Mouse (Mus musculus) spleen, adult 2 months (tissue): Measurements from ENCODE around the gene 4930505A04Rik. TPM values are rescaled to one million over a fixed set of nuclear protein-coding genes. Genes with fewer than 3 reads are reported as not detected.

Experiments used
- DNase-seq, 2 experiments: peaks; one replicate each; pipeline versions ENCODE4 v3.0.0 to v3.0.0-alpha.2; 2012 to 2021; ENCODE audit warnings: low spot score in 2 of 2, low read depth in 1 of 2
- H3K27ac ChIP-seq: fragments of 200-500 bp; 2 replicates; pipeline ENCODE4 v1.5.1; 2012; ENCODE audit warnings: low read length, inconsistent platforms; ENCODE audit not compliant: insufficient read depth
- H3K27me3 ChIP-seq: fragments of 200-500 bp; 2 replicates; pipeline ENCODE4 v1.6.1; 2012; ENCODE audit warnings: mild to moderate bottlenecking, moderate library complexity, low read length, inconsistent platforms; ENCODE audit not compliant: control insufficient read depth, insufficient read depth
- H3K36me3 ChIP-seq: fragments of 200-500 bp; 2 replicates; pipeline ENCODE4 v1.6.1; 2012; ENCODE audit warnings: mild to moderate bottlenecking, low read length, inconsistent platforms; ENCODE audit not compliant: control insufficient read depth, insufficient read depth
- H3K4me1 ChIP-seq: fragments of 200-500 bp; 2 replicates; pipeline ENCODE4 v1.6.1; 2011; ENCODE audit warnings: inconsistent platforms; ENCODE audit not compliant: control insufficient read depth, insufficient read depth, insufficient read length
- H3K4me3 ChIP-seq: fragments of 200-500 bp; 2 replicates; pipeline ENCODE4 v1.5.1; 2011; ENCODE audit warnings: mild to moderate bottlenecking, inconsistent platforms; ENCODE audit not compliant: insufficient read depth, insufficient read length; ENCODE audit errors: extremely low read depth
- CTCF ChIP-seq: fragments of 200-500 bp; IDR thresholded peaks from 2 replicates; pipeline ENCODE4 v1.5.1; 2011; ENCODE audit warnings: mild to moderate bottlenecking, inconsistent platforms; ENCODE audit not compliant: insufficient read depth, insufficient read length, insufficient replicate concordance; ENCODE audit errors: extremely low read depth
- POLR2A ChIP-seq: fragments of 200-500 bp; IDR thresholded peaks from 2 replicates; pipeline ENCODE4 v1.6.1; 2011; ENCODE audit warnings: low read depth, low read length, inconsistent platforms
- WGBS: fragments of 180-500 bp; shearing (Covaris S2); methylation state at CpG from one replicate; pipeline ENCODE4 v1.1.7; 2018; 5-methylcytosine and 5-hydroxymethylcytosine counted together
- polyA plus RNA-seq: library from polyadenylated mRNA; depleted of rRNA; stranded (reverse); fragments of >200 nt; gene quantifications from 2 replicates; pipeline ENCODE4 v1.2.3, GENCODE M21; 2012; rRNA removed

Gene 4930505A04Rik
- not detected in 2 replicates for polyA plus RNA-seq

GRCm38 (mm10) chr11:30471751-30472593 lies at the start of gene 4930505A04Rik:
4930505A04Rik (minus strand) TSS chr11:30471827.
- WGBS = 15% methylated on average over 17 of the region's 17 CpGs
- H3K4me1 ChIP-seq = no peaks in the 10 kb centered on the region
- DNase-seq = peak in 1 of 2 experiments; percentile 3
- no peaks in the 10 kb centered on the region for H3K27me3 ChIP-seq
- 0 out of 2 replicates have a peak within 1 kb of the TSS, but pooled peaks have one; percentile 5 for H3K4me3 ChIP-seq
- H3K27ac ChIP-seq = no peak within 1 kb of the TSS
- TF ChIP-seq CTCF (no peak), POLR2A (no peak)
- H3K36me3 ChIP-seq = no peaks in the 10 kb centered on the region

- TF ChIP-seq CTCF (no peak), POLR2A (no peak)
- no peaks in the 10 kb centered on the region for H3K36me3 ChIP-seq
- H3K27me3 ChIP-seq = no peaks in the 10 kb centered on the region
- WGBS = 73% methylated on average over 2 of the region's 2 CpGs
- H3K27ac ChIP-seq = no peak overlapping the region
- H3K4me1 ChIP-seq = no peaks in the 10 kb centered on the region
- H3K4me3 ChIP-seq = no peak overlapping the region
- no peak for DNase-seq
Observed at GRCm38 (mm10) chr11:30517133-30517532, 45.5 kb upstream of the 4930505A04Rik start.

- Histone ChIP-seq H3K4me1 (no peaks in the 10 kb centered on the region), H3K36me3 (no peaks in the 10 kb centered on the region), H3K27me3 (no peaks in the 10 kb centered on the region), H3K4me3 (no peak overlapping the region), H3K27ac (no peak overlapping the region)
- DNase-seq = no peak
- TF ChIP-seq POLR2A (no peak), CTCF (no peak)
- 87% methylated on average over 4 of the region's 4 CpGs for WGBS
Observed at GRCm38 (mm10) chr11:30508178-30508577, 36.6 kb upstream of the 4930505A04Rik start.

GRCm38 (mm10) chr11:30498738-30499355 lies 27.2 kb upstream of the 4930505A04Rik start:
- WGBS = 82% methylated on average over 3 of the region's 3 CpGs
- DNase-seq = no peak
- Histone ChIP-seq H3K4me1 (no peaks in the 10 kb centered on the region), H3K36me3 (no peaks in the 10 kb centered on the region), H3K27me3 (no peaks in the 10 kb centered on the region), H3K4me3 (no peak overlapping the region), H3K27ac (no peak overlapping the region)
- no peak for TF ChIP-seq CTCF
- no peak for TF ChIP-seq POLR2A

DNA sequence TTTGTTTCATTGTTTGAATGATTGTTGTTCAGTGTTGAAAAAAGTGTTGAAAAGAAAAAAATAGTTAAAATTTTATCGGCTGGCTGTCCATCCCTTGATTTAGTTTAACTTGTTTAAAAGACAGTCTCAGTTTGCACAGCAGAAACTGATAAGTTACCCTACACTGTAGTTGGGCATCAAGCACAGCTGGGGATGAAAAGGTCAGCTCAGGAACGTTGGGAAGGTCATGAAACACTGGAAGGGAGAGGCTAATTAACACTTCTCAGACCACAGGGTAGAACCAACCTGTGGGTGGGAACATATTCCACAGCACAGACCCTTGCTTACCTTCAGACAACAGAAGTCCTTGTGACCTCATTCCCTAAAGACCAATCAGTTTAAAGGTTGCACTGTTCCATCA lies 25.5 kb upstream of the 4930505A04Rik start:
- 59% methylated on average over 2 of the region's 2 CpGs for WGBS
- no peaks in the 10 kb centered on the region for H3K36me3 ChIP-seq
- no peak for DNase-seq

GRCm38 (mm10) chr11:30491515-30492260 lies 20.1 kb upstream of the 4930505A04Rik start:
- Histone ChIP-seq H3K27me3 (no peaks in the 10 kb centered on the region), H3K4me3 (no peak overlapping the region), H3K36me3 (no peaks in the 10 kb centered on the region), H3K4me1 (no peaks in the 10 kb centered on the region), H3K27ac (no peak overlapping the region)
- TF ChIP-seq POLR2A (no peak), CTCF (no peak)
- DNase-seq = no peak

More for the DNA sequence above, 25.5 kb upstream of the 4930505A04Rik start:
- no peaks in the 10 kb centered on the region for H3K4me1 ChIP-seq
- H3K27me3 ChIP-seq = no peaks in the 10 kb centered on the region
- no peak overlapping the region for H3K4me3 ChIP-seq
- no peak overlapping the region for H3K27ac ChIP-seq
- TF ChIP-seq CTCF = no peak
- TF ChIP-seq POLR2A = no peak

- H3K4me3 ChIP-seq = no peak overlapping the region
- no peaks in the 10 kb centered on the region for H3K4me1 ChIP-seq
- TF ChIP-seq CTCF (no peak), POLR2A (no peak)
- 65% methylated on average over 10 of the region's 10 CpGs for WGBS
- no peak overlapping the region for H3K27ac ChIP-seq
- no peaks in the 10 kb centered on the region for H3K27me3 ChIP-seq
- no peaks in the 10 kb centered on the region for H3K36me3 ChIP-seq
- DNase-seq = no peak
Observed at GRCm38 (mm10) chr11:30488183-30488582, 16.6 kb upstream of the 4930505A04Rik start.
